Mouse (Mus musculus): ENCODE measurements at regions not wholly inside any gene's neighbourhood (a gene's known extent, or its start where the extent isn't known, plus 50 kb on each side); places are given as distances from the start of the nearest gene placed in this dataset.
"Not testable (repeated sequence)": the region's sequence is repeated elsewhere in the genome, so short reads cannot be mapped to it uniquely, and the experiment has no call there.

- Histone ChIP-seq H3K27ac (ENCODE audit: insufficient read depth, low read depth, low read length) (no peak overlapping the region), H3K36me3 (ENCODE audit: control insufficient read depth, insufficient read depth, low read length) (no peaks in the 10 kb centered on the region), H3K27me3 (replicated peaks; ENCODE audit: control insufficient read depth, insufficient read depth, low read length) (no peaks in the 10 kb centered on the region), H3K4me3 (ENCODE audit: insufficient read depth, low read depth, low read length) (no peak overlapping the region), H3K4me1 (ENCODE audit: control insufficient read depth, insufficient read depth, low read length) (no peaks in the 10 kb centered on the region)
- 41% methylated on average over 4 of the region's 4 CpGs for WGBS
- no peak for TF ChIP-seq POLR2A (IDR thresholded peaks at IDR 0.05; ENCODE audit: low read depth, low read length)
- TF ChIP-seq CTCF (conservative IDR thresholded peaks at IDR 0.05; ENCODE audit: insufficient read depth, insufficient read length, low read depth, low read length), result no peak
- peak; percentile 8 for DNase-seq
These were observed 113.0 kb upstream of the Cnksr3 start for GRCm38 (mm10) chr10:7325074-7325473.

DNA sequence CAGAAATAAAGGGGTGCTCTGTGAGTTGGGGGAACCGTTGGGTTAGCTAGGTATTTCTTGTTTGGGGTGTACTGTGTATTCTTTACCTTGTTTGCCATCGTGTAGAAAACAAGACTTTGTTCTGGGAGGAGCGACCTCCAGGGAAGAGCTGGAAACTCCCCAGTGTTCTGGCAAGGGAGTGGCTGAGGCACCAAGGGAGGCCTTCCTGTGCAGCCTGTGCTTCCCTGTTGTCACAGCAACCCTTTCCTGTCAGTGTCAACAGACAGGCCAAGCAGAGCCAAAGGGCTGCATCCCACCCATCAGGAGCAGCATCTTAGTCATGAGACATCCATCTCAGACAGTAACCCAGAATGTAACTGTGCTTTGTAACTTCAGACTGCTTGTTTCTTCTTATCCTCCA lies 111.2 kb upstream of the Cnksr3 start:
- Histone ChIP-seq H3K27ac (ENCODE audit: insufficient read depth, low read depth, low read length) (no peak overlapping the region), H3K4me1 (ENCODE audit: control insufficient read depth, insufficient read depth, low read length) (no peaks in the 10 kb centered on the region), H3K36me3 (ENCODE audit: control insufficient read depth, insufficient read depth, low read length) (no peaks in the 10 kb centered on the region), H3K4me3 (ENCODE audit: insufficient read depth, low read depth, low read length) (no peak overlapping the region), H3K27me3 (replicated peaks; ENCODE audit: control insufficient read depth, insufficient read depth, low read length) (no peaks in the 10 kb centered on the region)
- WGBS, result 39% methylated on average over 3 of the region's 3 CpGs
- DNase-seq, result peak; percentile 20
- TF ChIP-seq POLR2A (IDR thresholded peaks at IDR 0.05; ENCODE audit: low read depth, low read length) (no peak), CTCF (conservative IDR thresholded peaks at IDR 0.05; ENCODE audit: insufficient read depth, insufficient read length, low read depth, low read length) (no peak)

GRCm38 (mm10) chr10:7309927-7310326 lies 97.9 kb upstream of the Cnksr3 start:
- Histone ChIP-seq H3K27ac (ENCODE audit: insufficient read depth, low read depth, low read length) (no peak overlapping the region), H3K4me3 (ENCODE audit: insufficient read depth, low read depth, low read length) (no peak overlapping the region), H3K4me1 (ENCODE audit: control insufficient read depth, insufficient read depth, low read length) (no peaks in the 10 kb centered on the region), H3K36me3 (ENCODE audit: control insufficient read depth, insufficient read depth, low read length) (no peaks in the 10 kb centered on the region), H3K27me3 (replicated peaks; ENCODE audit: control insufficient read depth, insufficient read depth, low read length) (no peaks in the 10 kb centered on the region)
- TF ChIP-seq POLR2A (IDR thresholded peaks at IDR 0.05; ENCODE audit: low read depth, low read length) (no peak), CTCF (conservative IDR thresholded peaks at IDR 0.05; ENCODE audit: insufficient read depth, insufficient read length, low read depth, low read length) (no peak)
- 69% methylated on average over 3 of the region's 3 CpGs for WGBS
- DNase-seq, result peak; percentile 19

- not testable (repeated sequence) for H3K27me3 ChIP-seq (replicated peaks; ENCODE audit: control insufficient read depth, insufficient read depth, low read length); H3K36me3 ChIP-seq (ENCODE audit: control insufficient read depth, insufficient read depth, low read length); H3K4me3 ChIP-seq (ENCODE audit: insufficient read depth, low read depth, low read length); DNase-seq; H3K4me1 ChIP-seq (ENCODE audit: control insufficient read depth, insufficient read depth, low read length); H3K27ac ChIP-seq (ENCODE audit: insufficient read depth, low read depth, low read length)
- 37% methylated on average over 3 of the region's 3 CpGs for WGBS
These were observed 93.8 kb upstream of the Cnksr3 start for GRCm38 (mm10) chr10:7305881-7306280.

GRCm38 (mm10) chr10:7298377-7298776 lies 86.3 kb upstream of the Cnksr3 start:
- peak; percentile 61 for DNase-seq

DNA sequence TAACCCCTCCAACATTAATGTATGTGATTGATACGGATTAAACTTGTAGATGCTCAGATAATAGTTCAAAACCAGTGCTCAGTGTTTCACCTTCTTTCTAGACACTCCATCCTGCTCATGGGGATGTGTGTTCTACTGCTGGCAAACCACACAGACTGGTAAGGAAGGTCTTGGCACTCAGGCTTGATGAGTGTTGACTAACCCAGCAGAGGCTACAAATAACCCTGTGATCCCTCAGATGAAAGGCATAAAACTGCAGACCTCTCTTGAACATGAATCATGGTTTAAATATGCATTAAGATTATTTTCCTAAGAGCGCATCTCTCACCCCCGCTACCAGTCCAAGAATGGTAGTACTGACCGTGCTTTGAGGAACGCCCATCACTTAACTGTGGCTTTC lies 83.9 kb upstream of the Cnksr3 start:
- WGBS, result 88% methylated on average over 5 of the region's 5 CpGs
- Histone ChIP-seq H3K36me3 (ENCODE audit: control insufficient read depth, insufficient read depth, low read length) (no peaks in the 10 kb centered on the region), H3K4me3 (ENCODE audit: insufficient read depth, low read depth, low read length) (no peak overlapping the region), H3K4me1 (ENCODE audit: control insufficient read depth, insufficient read depth, low read length) (no peaks in the 10 kb centered on the region), H3K27me3 (replicated peaks; ENCODE audit: control insufficient read depth, insufficient read depth, low read length) (no peaks in the 10 kb centered on the region), H3K27ac (ENCODE audit: insufficient read depth, low read depth, low read length) (no peak overlapping the region)
- TF ChIP-seq POLR2A (IDR thresholded peaks at IDR 0.05; ENCODE audit: low read depth, low read length) (no peak), CTCF (conservative IDR thresholded peaks at IDR 0.05; ENCODE audit: insufficient read depth, insufficient read length, low read depth, low read length) (no peak)
- DNase-seq, result no peak

More at GRCm38 (mm10) chr10:7298377-7298776, 86.3 kb upstream of the Cnksr3 start:
- WGBS, result 69% methylated on average over 7 of the region's 7 CpGs
- Histone ChIP-seq H3K4me3 (ENCODE audit: insufficient read depth, low read depth, low read length) (no peak overlapping the region), H3K27me3 (replicated peaks; ENCODE audit: control insufficient read depth, insufficient read depth, low read length) (no peaks in the 10 kb centered on the region), H3K4me1 (ENCODE audit: control insufficient read depth, insufficient read depth, low read length) (no peaks in the 10 kb centered on the region), H3K27ac (ENCODE audit: insufficient read depth, low read depth, low read length) (no peak overlapping the region), H3K36me3 (ENCODE audit: control insufficient read depth, insufficient read depth, low read length) (no peaks in the 10 kb centered on the region)
- TF ChIP-seq CTCF (conservative IDR thresholded peaks at IDR 0.05; ENCODE audit: insufficient read depth, insufficient read length, low read depth, low read length) (no peak), POLR2A (IDR thresholded peaks at IDR 0.05; ENCODE audit: low read depth, low read length) (no peak)

DNA sequence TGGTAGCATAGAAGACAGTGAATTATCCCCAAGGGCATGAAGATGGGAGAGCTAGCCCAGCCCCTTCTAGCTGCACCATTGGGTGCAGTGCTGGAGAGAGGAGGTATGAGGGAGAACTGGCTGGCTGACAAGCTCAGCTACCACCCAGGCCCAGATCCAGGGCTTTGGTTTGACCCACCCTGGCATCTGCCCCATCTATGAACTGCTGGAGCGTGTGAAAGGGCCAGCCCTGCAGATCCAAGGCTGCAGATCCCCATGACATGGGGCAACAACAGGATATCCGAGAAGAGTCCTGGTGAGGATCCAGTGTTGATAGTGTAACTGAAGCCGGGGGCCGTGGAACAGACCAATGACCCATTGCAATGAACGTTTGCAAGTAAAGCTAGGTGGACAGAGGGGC lies 81.2 kb upstream of the Cnksr3 start:
- no peak overlapping the region for H3K4me3 ChIP-seq (ENCODE audit: insufficient read depth, low read depth, low read length)
- H3K27ac ChIP-seq (ENCODE audit: insufficient read depth, low read depth, low read length), result no peak overlapping the region
- H3K4me1 ChIP-seq (ENCODE audit: control insufficient read depth, insufficient read depth, low read length), result no peaks in the 10 kb centered on the region
- TF ChIP-seq CTCF (conservative IDR thresholded peaks at IDR 0.05; ENCODE audit: insufficient read depth, insufficient read length, low read depth, low read length), result no peak
- TF ChIP-seq POLR2A (IDR thresholded peaks at IDR 0.05; ENCODE audit: low read depth, low read length), result no peak
- no peak for DNase-seq
- no peaks in the 10 kb centered on the region for H3K36me3 ChIP-seq (ENCODE audit: control insufficient read depth, insufficient read depth, low read length)
- 54% methylated on average over 5 of the region's 5 CpGs for WGBS
- H3K27me3 ChIP-seq (replicated peaks; ENCODE audit: control insufficient read depth, insufficient read depth, low read length), result no peaks in the 10 kb centered on the region

All from kidney, adult 2 months (tissue).